Mouse (Mus musculus) liver, postnatal 0 days (tissue): Measurements from ENCODE around the gene Mboat2. TPM values are rescaled to one million over a fixed set of nuclear protein-coding genes. Genes with fewer than 3 reads are reported as not detected.

Experiments
- ATAC-seq: fragments of 200-750 bp; cut with Nextera tagmentation; 2 replicates; pipeline ENCODE4 v1.8.0; 2017; ENCODE audit warnings: mild to moderate bottlenecking, moderate library complexity
- DNase-seq: peaks from one replicate; pipeline ENCODE4 v3.0.0-alpha.2; 2016
- H3K27ac ChIP-seq: fragments of 300-500 bp; sonication (generic); 2 replicates; pipeline ENCODE4 v1.5.1; 2014; ENCODE audit warnings: antibody characterized with exemption, moderate library complexity, mild to moderate bottlenecking, low read depth
- H3K27me3 ChIP-seq: fragments of 300-500 bp; sonication (generic); 2 replicates; pipeline ENCODE4 v1.6.1; 2014; ENCODE audit warnings: low read length, control low read depth, mixed read lengths; ENCODE audit not compliant: insufficient read depth
- H3K36me3 ChIP-seq: fragments of 300-500 bp; sonication (generic); replicated peaks from 2 replicates; pipeline ENCODE4 v1.6.1; 2014; ENCODE audit warnings: mild to moderate bottlenecking, control low read depth, low read length, moderate library complexity, mixed read lengths; ENCODE audit not compliant: insufficient read depth
- H3K4me1 ChIP-seq: fragments of 300-500 bp; sonication (generic); 2 replicates; pipeline ENCODE4 v1.6.1; 2014; ENCODE audit warnings: antibody characterized with exemption, mild to moderate bottlenecking, control low read depth; ENCODE audit not compliant: insufficient read depth
- H3K4me2 ChIP-seq: fragments of 300-500 bp; sonication (generic); 2 replicates; pipeline ENCODE4 v1.6.1; 2014; ENCODE audit warnings: low read depth, mild to moderate bottlenecking, low read length, moderate library complexity, mixed read lengths
- H3K4me3 ChIP-seq: fragments of 300-500 bp; sonication (generic); 2 replicates; pipeline ENCODE4 v1.5.1; 2014; ENCODE audit warnings: low read depth, low read length
- H3K9ac ChIP-seq: fragments of 300-500 bp; sonication (generic); replicated peaks from 2 replicates; pipeline ENCODE4 v1.6.1; 2014; ENCODE audit warnings: mild to moderate bottlenecking, moderate library complexity
- H3K9me3 ChIP-seq: fragments of 300-500 bp; sonication (generic); 2 replicates; pipeline ENCODE4 v1.6.1; 2016; ENCODE audit warnings: mild to moderate bottlenecking, control low read depth, low read length, mixed read lengths
- CTCF ChIP-seq: sonication (generic); IDR thresholded peaks from 2 replicates; pipeline ENCODE4 v1.5.1; 2016; ENCODE audit warnings: antibody characterized with exemption, low read depth
- EP300 ChIP-seq: IDR thresholded peaks from 2 replicates; pipeline ENCODE4 v1.6.1; 2016; ENCODE audit warnings: antibody characterized with exemption, low read depth, mild to moderate bottlenecking
- WGBS: fragments of 180-500 bp; shearing (Covaris S2); extraction: QIAGEN DNeasy Blood & Tissue Kit; methylation state at CpG from one replicate; pipeline ENCODE4 v1.1.7; 2014; ENCODE audit not compliant: insufficient replicate concordance; 5-methylcytosine and 5-hydroxymethylcytosine counted together
- polyA plus RNA-seq: library from polyadenylated mRNA; unstranded; fragments of >200 nt; fragmentation: Nextera tagmentation; extraction: Ambion mirVana; gene quantifications from 2 replicates; pipeline ENCODE4 v1.2.1, GENCODE M21; 2015

Mboat2 gene
- polyA plus RNA-seq, 1 experiment from 2014 or later, result 2.0 TPM

DNA sequence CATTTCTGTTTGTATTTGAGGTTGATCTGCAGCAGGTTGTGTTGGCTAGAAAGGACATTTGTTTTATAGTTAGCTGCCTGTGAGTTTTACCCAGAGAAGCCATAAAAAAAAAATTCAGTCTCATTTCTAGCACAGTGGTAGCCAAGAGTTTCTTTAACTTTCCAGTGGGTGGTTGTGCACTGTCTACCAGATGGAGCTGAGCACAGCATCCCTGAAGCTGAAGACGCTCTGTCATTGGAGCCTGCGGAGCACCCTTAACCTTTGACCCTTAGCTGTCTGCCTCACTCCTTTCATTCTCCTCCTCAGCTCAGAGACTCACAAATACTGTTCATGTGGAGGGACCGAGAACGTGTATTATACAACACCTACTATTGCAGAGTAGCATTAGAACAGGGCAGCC, 40.2 kb downstream of the Mboat2 start:
- H3K9ac ChIP-seq, result no peak overlapping the region
- no peaks in the 10 kb centered on the region for H3K27me3 ChIP-seq
- no peak for DNase-seq
- H3K9me3 ChIP-seq, result no peaks in the 10 kb centered on the region
- TF ChIP-seq CTCF, result no peak
- TF ChIP-seq EP300, result no peak
- no peaks in the 10 kb centered on the region for H3K36me3 ChIP-seq
- H3K4me1 ChIP-seq, result 0 out of 2 replicates have a peak, but pooled peaks cover 4% of the 10 kb centered on the region
- no peak overlapping the region for H3K27ac ChIP-seq
- no peak for ATAC-seq
- WGBS, result 84% methylated on average over 4 of the region's 4 CpGs
- H3K4me3 ChIP-seq, result no peak overlapping the region
- no peak overlapping the region for H3K4me2 ChIP-seq

DNA sequence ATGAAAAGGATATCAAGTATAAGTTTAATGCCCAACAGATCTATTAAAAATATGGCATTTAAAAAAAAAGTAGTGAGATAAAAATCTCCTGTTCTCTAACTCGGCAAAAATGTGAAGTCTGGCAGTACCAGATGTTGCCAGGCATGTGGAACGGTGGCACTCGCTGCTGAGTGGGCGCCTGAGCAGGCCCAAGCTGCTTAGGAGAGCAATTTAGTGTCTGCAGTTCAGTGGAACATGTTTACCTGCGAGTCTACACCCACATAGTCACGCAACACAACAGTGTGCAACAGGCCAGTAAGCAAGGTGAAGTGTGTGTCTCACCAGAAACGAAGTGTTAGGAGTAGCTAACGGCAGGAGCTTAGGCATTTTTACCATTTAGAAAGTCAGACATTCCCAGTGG, 41.6 kb downstream of the Mboat2 start:
- Histone ChIP-seq H3K27me3 (no peaks in the 10 kb centered on the region), H3K9me3 (no peaks in the 10 kb centered on the region), H3K27ac (no peak overlapping the region), H3K4me3 (no peak overlapping the region), H3K4me2 (no peak overlapping the region), H3K4me1 (peaks cover 6% of the 10 kb centered on the region; the same call in 1 of the 2 replicates), H3K36me3 (no peaks in the 10 kb centered on the region), H3K9ac (no peak overlapping the region)
- TF ChIP-seq CTCF (no peak), EP300 (no peak)
- DNase-seq (no peak), ATAC-seq (no peak)
- WGBS, result 75% methylated on average over 8 of the region's 8 CpGs

DNA sequence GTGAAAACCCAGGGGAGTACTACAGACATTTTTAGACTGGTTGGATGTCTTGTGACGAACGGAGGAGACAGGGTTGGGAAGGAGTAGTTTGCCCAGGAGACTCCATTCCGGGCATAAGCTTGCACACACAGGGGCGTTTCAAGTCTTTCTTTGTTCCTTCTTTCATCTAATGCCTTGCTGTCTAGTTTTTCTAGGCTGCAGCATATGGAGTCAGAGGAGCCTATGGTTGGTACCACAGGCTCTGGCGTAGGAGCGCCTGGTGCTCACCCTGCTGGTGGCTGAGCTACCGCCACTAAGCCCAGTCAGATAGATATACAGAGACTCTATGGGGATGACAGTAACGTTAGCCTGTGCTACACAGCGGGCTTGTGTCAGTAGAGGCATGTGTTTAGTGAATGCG, 42.0 kb downstream of the Mboat2 start:
- no peak overlapping the region for H3K4me2 ChIP-seq
- H3K27ac ChIP-seq, result no peak overlapping the region
- WGBS, result 82% methylated on average over 10 of the region's 10 CpGs
- no peaks in the 10 kb centered on the region for H3K27me3 ChIP-seq
- no peak for TF ChIP-seq EP300
- no peak for TF ChIP-seq CTCF
- peaks cover 10% of the 10 kb centered on the region; the same call in 1 of the 2 replicates for H3K4me1 ChIP-seq
- no peaks in the 10 kb centered on the region for H3K36me3 ChIP-seq
- DNase-seq (no peak), ATAC-seq (no peak)
- H3K9me3 ChIP-seq, result no peaks in the 10 kb centered on the region
- no peak overlapping the region for H3K4me3 ChIP-seq
- H3K9ac ChIP-seq, result no peak overlapping the region

DNA sequence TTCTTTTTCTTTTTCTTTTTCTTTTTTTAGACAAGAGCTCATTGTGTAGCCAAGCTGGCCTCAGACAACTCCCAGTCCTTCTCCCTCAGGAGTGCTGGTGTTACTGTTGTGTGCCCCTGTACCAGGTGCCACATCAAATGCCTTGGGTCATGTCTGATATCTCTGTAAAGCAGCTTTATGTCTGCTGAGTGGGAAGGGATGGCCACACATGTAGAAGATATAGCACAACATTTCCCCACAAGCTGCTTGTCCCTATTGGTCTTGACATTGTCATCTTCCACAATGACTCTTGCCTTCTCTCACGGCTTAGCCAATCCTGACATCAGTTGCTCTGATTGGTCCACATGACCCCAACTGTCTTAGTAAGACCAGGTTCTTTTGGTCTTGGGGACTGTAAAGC, 45.2 kb downstream of the Mboat2 start:
- 73% methylated on average over 1 of the region's 1 CpGs for WGBS
- no peak overlapping the region; the same call in 1 of the 2 replicates for H3K27ac ChIP-seq
- no peaks in the 10 kb centered on the region for H3K27me3 ChIP-seq
- ATAC-seq, result peak; percentile 48
- DNase-seq, result no peak
- no peak overlapping the region for H3K9ac ChIP-seq
- TF ChIP-seq EP300 (peak; percentile 50), CTCF (no peak)
- no peaks in the 10 kb centered on the region for H3K9me3 ChIP-seq
- H3K36me3 ChIP-seq, result no peaks in the 10 kb centered on the region
- no peak overlapping the region for H3K4me3 ChIP-seq
- peaks cover 28% of the 10 kb centered on the region for H3K4me1 ChIP-seq
- H3K4me2 ChIP-seq, result no peak overlapping the region

DNA sequence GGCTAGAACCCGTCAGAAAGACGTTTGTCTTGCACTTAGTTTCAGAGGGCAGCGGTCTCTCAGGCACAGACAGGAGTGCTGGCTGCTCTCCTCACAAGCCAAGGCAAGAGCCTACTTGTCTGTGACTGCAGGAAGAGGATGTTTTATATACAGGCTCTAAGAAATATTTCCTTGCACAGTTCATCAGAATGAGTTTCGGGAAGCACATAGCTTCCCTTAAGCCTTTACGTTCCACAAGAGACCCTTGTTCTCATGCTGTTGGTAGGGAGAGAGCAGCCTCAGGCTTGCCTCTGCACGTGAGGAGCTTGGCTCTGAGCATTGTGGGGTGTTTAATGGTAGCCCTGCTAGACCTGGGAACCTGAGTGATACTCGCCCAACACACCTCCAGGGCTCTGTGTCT, 46.6 kb downstream of the Mboat2 start:
- 74% methylated on average over 7 of the region's 7 CpGs for WGBS
- Histone ChIP-seq H3K27ac (peak overlapping the region; percentile 16; the same call in 1 of the 2 replicates), H3K4me1 (peaks cover 24% of the 10 kb centered on the region), H3K4me3 (no peak overlapping the region), H3K27me3 (no peaks in the 10 kb centered on the region), H3K4me2 (no peak overlapping the region), H3K9ac (no peak overlapping the region), H3K36me3 (no peaks in the 10 kb centered on the region), H3K9me3 (no peaks in the 10 kb centered on the region)
- no peak for DNase-seq
- no peak for ATAC-seq
- no peak for TF ChIP-seq EP300
- TF ChIP-seq CTCF, result no peak

DNA sequence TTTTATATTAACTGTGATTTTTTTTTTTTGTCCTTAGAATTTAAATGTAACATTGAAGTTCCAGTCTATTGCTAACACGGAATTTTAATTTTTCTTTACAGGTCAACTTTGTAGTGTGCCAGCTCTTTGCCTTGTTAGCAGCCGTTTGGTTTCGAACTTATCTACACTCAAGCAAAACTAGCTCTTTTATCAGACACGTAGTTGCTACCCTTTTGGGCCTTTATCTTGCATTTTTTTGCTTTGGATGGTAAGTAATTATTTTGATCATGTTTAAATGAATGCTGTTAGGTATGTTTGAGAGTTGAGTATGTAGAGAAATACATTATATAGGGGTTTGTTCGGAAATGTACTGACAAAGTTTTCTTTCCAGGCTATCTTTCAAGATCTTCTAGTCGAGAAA, 47.4 kb downstream of the Mboat2 start:
- Histone ChIP-seq H3K27ac (no peak overlapping the region), H3K4me3 (no peak overlapping the region), H3K9ac (no peak overlapping the region), H3K9me3 (no peaks in the 10 kb centered on the region), H3K27me3 (no peaks in the 10 kb centered on the region), H3K36me3 (no peaks in the 10 kb centered on the region), H3K4me2 (no peak overlapping the region), H3K4me1 (peaks cover 24% of the 10 kb centered on the region)
- 68% methylated on average over 6 of the region's 6 CpGs for WGBS
- ATAC-seq (no peak), DNase-seq (no peak)
- TF ChIP-seq CTCF (no peak), EP300 (no peak)

DNA sequence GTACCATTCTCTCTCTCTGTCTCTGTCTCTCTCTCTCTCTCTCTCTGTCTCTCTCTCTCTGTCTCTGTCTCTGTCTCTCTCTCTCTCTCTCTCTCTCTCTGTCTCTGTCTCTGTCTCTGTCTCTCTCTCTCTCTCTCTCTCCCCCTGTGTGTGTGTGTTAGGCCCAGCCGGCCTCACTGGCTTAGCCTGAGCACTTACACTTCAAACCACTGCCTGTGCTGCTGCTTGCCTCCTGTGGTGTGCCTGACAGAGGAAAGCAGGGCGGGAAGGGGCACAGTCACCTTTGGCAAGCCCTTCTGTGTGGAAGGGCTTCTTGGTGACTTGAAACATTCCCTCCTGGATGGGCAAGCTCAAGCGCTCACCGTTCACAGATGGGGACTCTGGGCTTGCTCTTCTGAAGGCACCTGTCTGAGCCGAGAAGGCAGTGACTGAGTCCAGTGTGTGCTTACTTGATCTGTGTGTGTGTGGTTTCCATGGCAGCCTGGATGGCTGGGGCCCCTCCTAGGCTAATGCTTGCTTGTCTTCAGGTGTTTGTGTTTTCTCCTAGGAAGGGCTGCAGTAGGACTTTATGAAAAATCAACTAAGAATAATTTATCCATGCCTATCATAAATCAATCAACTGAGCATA, 48.2 kb downstream of the Mboat2 start:
- Histone ChIP-seq H3K9ac (peak overlapping the region; percentile 34; the same call in 1 of the 2 replicates), H3K27me3 (no peaks in the 10 kb centered on the region), H3K4me3 (no peak overlapping the region), H3K4me2 (peak overlapping the region; percentile 61; the same call in 1 of the 2 replicates), H3K36me3 (no peaks in the 10 kb centered on the region), H3K27ac (peak overlapping the region; percentile 77), H3K9me3 (no peaks in the 10 kb centered on the region), H3K4me1 (peaks cover 24% of the 10 kb centered on the region)
- ATAC-seq (peak; percentile 76), DNase-seq (peak; percentile 27)
- WGBS, result 66% methylated on average over 5 of the region's 5 CpGs
- TF ChIP-seq CTCF, result no peak
- TF ChIP-seq EP300, result no peak
